Mouse (Mus musculus) frontal cortex, adult (tissue): Measurements from ENCODE around the gene Fam131a.
A peak's percentile ranks its signal among the peaks of the same experiment; 100 is the strongest.

ENCODE experiments used
- ATAC-seq: cut with Nextera tagmentation; 2 replicates; pipeline ENCODE4 v1.9.2; 2017; ENCODE audit warnings: mild to moderate bottlenecking, moderate library complexity, mixed read lengths; ENCODE audit not compliant: low TSS enrichment

The Fam131a gene

GRCm38 (mm10) chr16:20715976-20716840, 23.2 kb downstream of the Fam131a start:
- peak; percentile 58 for ATAC-seq

- ATAC-seq: no peak; the same call in 1 of the 2 replicates
These were observed 23.8 kb downstream of the Fam131a start for GRCm38 (mm10) chr16:20716841-20717180.

GRCm38 (mm10) chr16:20717181-20717977, 24.3 kb downstream of the Fam131a start, which contains the start of the genes Polr2h and Clcn2:
TSS of gene Polr2h (plus strand) at chr16:20717665.
TSS of gene Clcn2 (minus strand) at chr16:20717746.
- ATAC-seq: peak; percentile 80

GRCm38 (mm10) chr16:20717978-20718670, 25.1 kb downstream of the Fam131a start:
- ATAC-seq: no peak

GRCm38 (mm10) chr16:20721808-20722207, 28.8 kb downstream of the Fam131a start:
- ATAC-seq: no peak

GRCm38 (mm10) chr16:20722736-20723135, 29.7 kb downstream of the Fam131a start:
- ATAC-seq: no peak

GRCm38 (mm10) chr16:20723247-20723646, 30.2 kb downstream of the Fam131a start:
- ATAC-seq: no peak

- peak; percentile 62; the same call in 1 of the 2 replicates for ATAC-seq
These were observed 31.3 kb downstream of the Fam131a start for GRCm38 (mm10) chr16:20724338-20724748.

GRCm38 (mm10) chr16:20725321-20725720, 32.3 kb downstream of the Fam131a start:
- ATAC-seq: no peak

- no peak for ATAC-seq
These were observed 32.7 kb downstream of the Fam131a start for GRCm38 (mm10) chr16:20725750-20726149.

GRCm38 (mm10) chr16:20726384-20726783, 33.3 kb downstream of the Fam131a start:
- no peak for ATAC-seq

GRCm38 (mm10) chr16:20730293-20730711, 37.3 kb downstream of the Fam131a start:
- no peak for ATAC-seq

GRCm38 (mm10) chr16:20731688-20732087, 38.6 kb downstream of the Fam131a start:
- peak; percentile 66 for ATAC-seq

GRCm38 (mm10) chr16:20732251-20732924, 39.3 kb downstream of the Fam131a start:
- peak; percentile 14; the same call in 1 of the 2 replicates for ATAC-seq

- peak; percentile 60 for ATAC-seq
These were observed 40.1 kb downstream of the Fam131a start, which contains the start of gene Chrd for GRCm38 (mm10) chr16:20732925-20733730. TSS of gene Chrd (plus strand) at chr16:20733127.

- no peak for ATAC-seq
These were observed 41.0 kb downstream of the Fam131a start, which contains the start of gene Thpo for GRCm38 (mm10) chr16:20733731-20734730. TSS of gene Thpo (minus strand) at chr16:20734511.

GRCm38 (mm10) chr16:20735651-20736050, 42.6 kb downstream of the Fam131a start:
- no peak for ATAC-seq

GRCm38 (mm10) chr16:20736168-20736567, 43.1 kb downstream of the Fam131a start:
- no peak for ATAC-seq

- ATAC-seq: no peak
These were observed 43.8 kb downstream of the Fam131a start for GRCm38 (mm10) chr16:20736823-20737222.
